Mouse (Mus musculus) left cerebral cortex, adult 8-10 months (tissue): ENCODE data around the gene Brip1. TPM values are rescaled to one million over a fixed set of nuclear protein-coding genes. Genes with fewer than 3 reads are reported as not detected.

Source experiments
- DNase-seq, 2 experiments: peaks; one replicate each; pipeline ENCODE4 v3.0.0; 2022; ENCODE audit warnings: low spot score in 2 of 2
- total RNA-seq, 4 experiments: library from RNA; stranded (reverse); gene quantifications; 2 replicates each; pipeline ENCODE4 v1.2.4; 2022

Gene Brip1
- total RNA-seq, 4 experiments from 2014 or later = 0.11 to 0.30 (median 0.11) TPM

- no peak for DNase-seq
Observed at GRCm38 (mm10) chr11:86026556-86027194, 174.3 kb downstream of the Brip1 start.

GRCm38 (mm10) chr11:86022439-86022838 lies 178.6 kb downstream of the Brip1 start:
- no peak for DNase-seq

GRCm38 (mm10) chr11:86020033-86020432 lies 181.0 kb downstream of the Brip1 start:
- no peak for DNase-seq

DNA sequence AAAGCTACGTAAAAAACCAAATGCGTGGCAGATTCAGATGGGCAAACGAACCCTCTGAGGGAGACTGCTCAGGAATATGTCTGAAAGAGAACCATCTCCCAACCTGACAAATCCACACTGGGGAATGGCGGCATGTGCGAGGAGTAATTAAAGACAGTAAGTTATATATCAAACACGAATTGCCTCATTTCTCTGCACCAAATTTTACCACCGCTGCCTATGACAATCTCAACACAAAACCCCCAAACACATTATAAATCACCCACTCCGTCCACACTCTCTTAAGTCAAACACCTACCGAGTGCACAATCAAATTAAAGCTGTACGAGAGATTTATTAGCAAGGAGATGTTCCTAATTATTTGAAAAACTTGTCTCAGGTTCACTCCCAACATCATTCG lies 184.8 kb downstream of the Brip1 start:
- DNase-seq = no peak

DNA sequence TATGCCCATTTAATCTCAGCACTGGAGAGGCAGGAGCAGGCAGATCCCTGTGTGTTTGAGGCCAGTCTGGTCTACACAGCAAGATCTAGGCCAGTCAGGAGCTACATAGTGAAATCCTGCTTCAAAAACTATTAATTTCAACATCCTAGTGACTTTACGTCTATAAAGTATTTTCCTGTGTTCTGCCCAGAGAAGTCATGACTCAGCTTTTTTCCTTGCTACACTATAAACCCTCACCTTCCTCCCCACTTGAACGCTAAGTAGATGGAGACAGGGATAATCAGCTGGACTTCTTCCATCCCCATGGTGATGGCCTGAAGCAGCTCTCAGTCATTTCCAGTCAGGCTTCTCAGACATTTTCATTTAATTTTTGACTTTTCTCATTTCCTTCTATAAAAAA lies 187.9 kb downstream of the Brip1 start:
- DNase-seq = no peak

GRCm38 (mm10) chr11:86010458-86010857 lies 190.5 kb downstream of the Brip1 start:
- DNase-seq = no peak

DNA sequence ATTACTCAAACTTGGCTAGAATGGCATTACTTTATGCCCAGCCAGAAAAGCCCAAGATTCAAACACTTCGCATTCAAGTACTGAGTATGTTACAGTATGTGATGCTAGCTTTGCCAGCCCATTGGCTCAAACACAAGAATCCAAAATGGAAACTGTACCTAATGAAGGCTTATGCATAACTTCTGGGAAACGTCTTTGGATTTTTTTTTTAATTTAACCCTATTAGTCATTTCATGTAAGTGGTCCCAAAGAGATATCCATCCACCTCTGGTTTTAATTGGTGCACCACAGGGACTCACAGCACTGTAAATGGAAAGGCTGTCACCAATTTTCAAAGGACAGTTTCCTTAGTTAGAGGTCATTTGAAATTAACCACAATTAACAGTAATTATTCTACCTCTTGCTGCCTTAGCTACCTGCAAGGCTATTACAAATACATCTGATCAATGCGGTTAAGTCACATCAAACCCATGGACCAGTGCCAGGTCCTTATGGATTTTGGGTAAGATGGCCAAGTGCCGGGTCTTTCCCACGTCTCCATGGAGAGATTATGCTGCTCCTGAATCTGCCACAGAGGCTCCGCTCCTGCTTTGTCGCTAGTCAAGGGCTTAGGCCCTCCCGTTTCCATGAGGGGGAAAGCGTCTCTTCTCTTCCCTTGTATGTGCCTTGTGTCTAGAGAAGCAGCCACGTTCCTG lies 192.6 kb downstream of the Brip1 start:
- DNase-seq = no peak

Other genes with a start within 250 kb of the Brip1 start
- 10 to 100 TPM; 21.8 to 27.0 (median 24.7) TPM for gene Ints2, start 56.4 kb upstream of the Brip1 start, total RNA-seq
- gene Med13, start 156.4 kb upstream of the Brip1 start, total RNA-seq = 10 to 100 TPM; 47.9 to 66.6 (median 55.8) TPM